Mouse (Mus musculus) hindlimb bud, embryonic 11.5 days (tissue): Measurements from ENCODE around the gene Mcm6.

Experiments used
- DNase-seq: peaks from one replicate; pipeline ENCODE4 v3.0.0-alpha.2; 2012; ENCODE audit warnings: low read depth, low spot score; ENCODE audit errors: extremely low spot score

Mcm6 gene

GRCm38 (mm10) chr1:128359554-128360376 lies at the start of gene Mcm6:
Mcm6 (minus strand) TSS chr1:128359664.
- DNase-seq = peak; percentile 76

- DNase-seq = no peak
These were observed 47.4 kb upstream of the Mcm6 start for GRCm38 (mm10) chr1:128406846-128407245.

GRCm38 (mm10) chr1:128405675-128406074 lies 46.2 kb upstream of the Mcm6 start:
- DNase-seq = no peak

- no peak for DNase-seq
These were observed 45.6 kb upstream of the Mcm6 start for GRCm38 (mm10) chr1:128405041-128405481.

GRCm38 (mm10) chr1:128400926-128401325 lies 41.5 kb upstream of the Mcm6 start:
- no peak for DNase-seq

- no peak for DNase-seq
These were observed 40.8 kb upstream of the Mcm6 start for GRCm38 (mm10) chr1:128399941-128400915.

- DNase-seq = no peak
These were observed 39.4 kb upstream of the Mcm6 start for GRCm38 (mm10) chr1:128398738-128399445.

GRCm38 (mm10) chr1:128394657-128395056 lies 35.2 kb upstream of the Mcm6 start:
- DNase-seq = no peak

- DNase-seq = no peak
These were observed 32.9 kb upstream of the Mcm6 start for GRCm38 (mm10) chr1:128392382-128392781.

GRCm38 (mm10) chr1:128386487-128386886 lies 27.0 kb upstream of the Mcm6 start:
- DNase-seq = no peak

GRCm38 (mm10) chr1:128376841-128377240 lies 17.4 kb upstream of the Mcm6 start:
- no peak for DNase-seq

- DNase-seq = no peak
These were observed 12.8 kb upstream of the Mcm6 start for GRCm38 (mm10) chr1:128372143-128372860.

GRCm38 (mm10) chr1:128368732-128369441 lies 9.4 kb upstream of the Mcm6 start:
- no peak for DNase-seq

- DNase-seq = no peak
These were observed 1.1 kb upstream of the Mcm6 start for GRCm38 (mm10) chr1:128360601-128361000.

- DNase-seq = no peak
These were observed 429 bp downstream of the Mcm6 start for GRCm38 (mm10) chr1:128358916-128359553.

GRCm38 (mm10) chr1:128358276-128358675 lies 1.2 kb downstream of the Mcm6 start:
- DNase-seq = no peak

- DNase-seq = no peak
These were observed 2.0 kb downstream of the Mcm6 start for GRCm38 (mm10) chr1:128357452-128357851.

- DNase-seq = no peak
These were observed 6.4 kb downstream of the Mcm6 start for GRCm38 (mm10) chr1:128353092-128353491.

- no peak for DNase-seq
These were observed 15.2 kb downstream of the Mcm6 start for GRCm38 (mm10) chr1:128344232-128344631.
